Mouse (Mus musculus): ENCODE data around the gene Ippk. TPM values are rescaled to one million over a fixed set of nuclear protein-coding genes. Genes with fewer than 3 reads are reported as not detected.

The Ippk gene
- polyA plus RNA-seq, 1 experiment from 2014 or later: 16.3 TPM

DNA sequence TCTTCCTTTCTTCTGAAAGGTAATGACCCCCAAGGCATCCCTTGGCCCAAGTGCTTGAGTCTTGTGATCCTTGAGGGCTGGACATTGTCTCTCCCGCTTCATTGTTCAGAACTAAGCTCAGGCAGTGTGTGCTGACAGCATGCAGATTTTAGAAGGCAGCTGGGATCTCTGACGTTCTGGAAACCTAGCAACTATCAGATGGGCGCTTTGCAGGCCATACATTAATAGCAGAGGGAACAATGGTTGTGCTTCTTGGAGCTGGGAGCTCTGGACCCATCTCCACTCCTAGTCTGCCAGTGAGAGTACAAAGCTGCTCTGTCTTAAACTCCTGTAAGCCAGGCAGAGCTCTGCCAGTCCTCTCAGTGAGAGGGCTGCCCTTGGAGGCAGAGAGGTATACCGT, 15.1 kb downstream of the Ippk start:
- no peak for ATAC-seq (ENCODE audit: insufficient number of reproducible peaks, insufficient read depth, low FRiP score, low read depth)
- no peaks in the 10 kb centered on the region for H3K9me3 ChIP-seq (ENCODE audit: control insufficient read depth, low read depth, low read length)
- WGBS: 72% methylated on average over 4 of the region's 4 CpGs
- H3K36me3 ChIP-seq (ENCODE audit: control insufficient read depth, insufficient read depth, low read length): peaks cover 18% of the 10 kb centered on the region; the same call in 1 of the 2 replicates
- H3K4me3 ChIP-seq (ENCODE audit: low read depth, low read length): no peak overlapping the region
- no peaks in the 10 kb centered on the region for H3K4me1 ChIP-seq (ENCODE audit: control insufficient read depth, insufficient read depth, low read length)
- no peak overlapping the region for H3K9ac ChIP-seq (replicated peaks; ENCODE audit: low read depth, low read length)
- no peak overlapping the region for H3K27ac ChIP-seq (ENCODE audit: low read length)
- no peak overlapping the region for H3K4me2 ChIP-seq (replicated peaks; ENCODE audit: low read depth, low read length)
- no peaks in the 10 kb centered on the region for H3K27me3 ChIP-seq (ENCODE audit: control insufficient read depth, insufficient read depth, low read length)

GRCm38 (mm10) chr13:49444451-49444850, 23.4 kb downstream of the Ippk start:
- Histone ChIP-seq H3K4me1 (ENCODE audit: control insufficient read depth, insufficient read depth, low read length) (no peaks in the 10 kb centered on the region), H3K4me3 (ENCODE audit: low read depth, low read length) (no peak overlapping the region), H3K27ac (ENCODE audit: low read length) (no peak overlapping the region), H3K9me3 (ENCODE audit: control insufficient read depth, low read depth, low read length) (no peaks in the 10 kb centered on the region), H3K36me3 (ENCODE audit: control insufficient read depth, insufficient read depth, low read length) (peaks cover 20% of the 10 kb centered on the region), H3K27me3 (ENCODE audit: control insufficient read depth, insufficient read depth, low read length) (no peaks in the 10 kb centered on the region), H3K9ac (replicated peaks; ENCODE audit: low read depth, low read length) (no peak overlapping the region), H3K4me2 (replicated peaks; ENCODE audit: low read depth, low read length) (no peak overlapping the region)
- no peak for ATAC-seq (ENCODE audit: insufficient number of reproducible peaks, insufficient read depth, low FRiP score, low read depth)
- WGBS: 95% methylated on average over 6 of the region's 6 CpGs

GRCm38 (mm10) chr13:49449318-49449749, 28.3 kb downstream of the Ippk start:
- WGBS: 35% methylated on average over 5 of the region's 5 CpGs
- Histone ChIP-seq H3K4me1 (ENCODE audit: control insufficient read depth, insufficient read depth, low read length) (no peaks in the 10 kb centered on the region), H3K4me2 (replicated peaks; ENCODE audit: low read depth, low read length) (no peak overlapping the region), H3K9me3 (ENCODE audit: control insufficient read depth, low read depth, low read length) (no peaks in the 10 kb centered on the region), H3K9ac (replicated peaks; ENCODE audit: low read depth, low read length) (no peak overlapping the region), H3K36me3 (ENCODE audit: control insufficient read depth, insufficient read depth, low read length) (peaks cover 13% of the 10 kb centered on the region), H3K27ac (ENCODE audit: low read length) (peak overlapping the region; percentile 45; the same call in 1 of the 2 replicates), H3K4me3 (ENCODE audit: low read depth, low read length) (no peak overlapping the region), H3K27me3 (ENCODE audit: control insufficient read depth, insufficient read depth, low read length) (no peaks in the 10 kb centered on the region)
- ATAC-seq (ENCODE audit: insufficient number of reproducible peaks, insufficient read depth, low FRiP score, low read depth): peak; percentile 81; the same call in 1 of the 2 replicates

GRCm38 (mm10) chr13:49460276-49460675, 39.2 kb downstream of the Ippk start:
- no peak overlapping the region for H3K4me3 ChIP-seq (ENCODE audit: low read depth, low read length)
- H3K9me3 ChIP-seq (ENCODE audit: control insufficient read depth, low read depth, low read length): no peaks in the 10 kb centered on the region
- peak overlapping the region; percentile 29; the same call in 1 of the 2 replicates for H3K27ac ChIP-seq (ENCODE audit: low read length)
- no peaks in the 10 kb centered on the region for H3K4me1 ChIP-seq (ENCODE audit: control insufficient read depth, insufficient read depth, low read length)
- ATAC-seq (ENCODE audit: insufficient number of reproducible peaks, insufficient read depth, low FRiP score, low read depth): no peak
- no peak overlapping the region for H3K4me2 ChIP-seq (replicated peaks; ENCODE audit: low read depth, low read length)
- H3K9ac ChIP-seq (replicated peaks; ENCODE audit: low read depth, low read length): no peak overlapping the region
- H3K36me3 ChIP-seq (ENCODE audit: control insufficient read depth, insufficient read depth, low read length): peaks cover 31% of the 10 kb centered on the region
- 92% methylated on average over 4 of the region's 4 CpGs for WGBS
- no peaks in the 10 kb centered on the region for H3K27me3 ChIP-seq (ENCODE audit: control insufficient read depth, insufficient read depth, low read length)

GRCm38 (mm10) chr13:49460692-49461414, 39.8 kb downstream of the Ippk start:
- no peaks in the 10 kb centered on the region for H3K9me3 ChIP-seq (ENCODE audit: control insufficient read depth, low read depth, low read length)
- no peaks in the 10 kb centered on the region for H3K4me1 ChIP-seq (ENCODE audit: control insufficient read depth, insufficient read depth, low read length)
- ATAC-seq (ENCODE audit: insufficient number of reproducible peaks, insufficient read depth, low FRiP score, low read depth): no peak
- peaks cover 33% of the 10 kb centered on the region for H3K36me3 ChIP-seq (ENCODE audit: control insufficient read depth, insufficient read depth, low read length)
- H3K9ac ChIP-seq (replicated peaks; ENCODE audit: low read depth, low read length): no peak overlapping the region
- no peak overlapping the region for H3K4me3 ChIP-seq (ENCODE audit: low read depth, low read length)
- no peaks in the 10 kb centered on the region for H3K27me3 ChIP-seq (ENCODE audit: control insufficient read depth, insufficient read depth, low read length)
- H3K4me2 ChIP-seq (replicated peaks; ENCODE audit: low read depth, low read length): no peak overlapping the region
- H3K27ac ChIP-seq (ENCODE audit: low read length): peak overlapping the region; percentile 44; the same call in 1 of the 2 replicates
- 58% methylated on average over 5 of the region's 5 CpGs for WGBS

DNA sequence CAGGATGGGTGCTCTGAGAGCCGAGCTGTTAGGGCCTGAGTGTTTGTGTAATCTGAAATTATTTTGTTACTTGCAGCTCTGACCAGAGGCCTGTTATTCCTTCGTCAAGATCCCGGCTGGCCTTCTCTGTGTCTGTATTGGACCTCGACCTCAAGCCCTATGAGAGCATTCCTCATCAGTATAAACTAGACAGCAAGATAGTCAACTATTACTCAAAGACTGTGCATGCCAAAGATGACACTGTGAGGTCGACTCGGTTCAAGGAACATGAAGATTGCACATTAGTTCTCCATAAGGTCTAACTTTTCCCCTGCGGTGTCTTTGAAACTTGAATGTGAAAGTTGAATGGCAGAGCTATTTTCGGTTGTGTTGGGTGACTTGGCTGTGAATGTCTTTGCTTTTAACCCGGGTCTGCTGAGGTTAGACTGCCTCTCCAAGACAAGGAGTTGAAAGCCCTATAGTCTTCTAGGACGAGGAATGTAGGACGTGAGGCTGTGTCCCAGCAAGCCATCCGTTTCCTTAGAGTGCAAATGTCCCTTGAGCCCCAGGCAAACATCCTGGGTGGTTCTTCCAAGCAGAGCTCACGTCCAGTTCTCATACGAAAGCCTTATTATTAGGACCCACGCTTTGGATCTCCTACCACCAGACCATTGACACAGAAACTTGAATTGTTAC, 40.5 kb downstream of the Ippk start:
- Histone ChIP-seq H3K9ac (replicated peaks; ENCODE audit: low read depth, low read length) (no peak overlapping the region), H3K4me3 (ENCODE audit: low read depth, low read length) (no peak overlapping the region), H3K27me3 (ENCODE audit: control insufficient read depth, insufficient read depth, low read length) (no peaks in the 10 kb centered on the region), H3K4me1 (ENCODE audit: control insufficient read depth, insufficient read depth, low read length) (no peaks in the 10 kb centered on the region), H3K27ac (ENCODE audit: low read length) (peak overlapping the region; percentile 44; the same call in 1 of the 2 replicates), H3K4me2 (replicated peaks; ENCODE audit: low read depth, low read length) (no peak overlapping the region), H3K36me3 (ENCODE audit: control insufficient read depth, insufficient read depth, low read length) (peaks cover 33% of the 10 kb centered on the region), H3K9me3 (ENCODE audit: control insufficient read depth, low read depth, low read length) (no peaks in the 10 kb centered on the region)
- no peak for ATAC-seq (ENCODE audit: insufficient number of reproducible peaks, insufficient read depth, low FRiP score, low read depth)
- WGBS: 89% methylated on average over 15 of the region's 15 CpGs

- WGBS: 95% methylated on average over 2 of the region's 2 CpGs
- H3K9me3 ChIP-seq (ENCODE audit: control insufficient read depth, low read depth, low read length): no peaks in the 10 kb centered on the region
- H3K27me3 ChIP-seq (ENCODE audit: control insufficient read depth, insufficient read depth, low read length): no peaks in the 10 kb centered on the region
- no peak overlapping the region for H3K9ac ChIP-seq (replicated peaks; ENCODE audit: low read depth, low read length)
- no peak overlapping the region for H3K4me2 ChIP-seq (replicated peaks; ENCODE audit: low read depth, low read length)
- no peak overlapping the region for H3K27ac ChIP-seq (ENCODE audit: low read length)
- no peak for ATAC-seq (ENCODE audit: insufficient number of reproducible peaks, insufficient read depth, low FRiP score, low read depth)
- no peak overlapping the region for H3K4me3 ChIP-seq (ENCODE audit: low read depth, low read length)
- H3K36me3 ChIP-seq (ENCODE audit: control insufficient read depth, insufficient read depth, low read length): peaks cover 33% of the 10 kb centered on the region
- no peaks in the 10 kb centered on the region for H3K4me1 ChIP-seq (ENCODE audit: control insufficient read depth, insufficient read depth, low read length)
These were observed 41.9 kb downstream of the Ippk start for GRCm38 (mm10) chr13:49462921-49463320.

GRCm38 (mm10) chr13:49465875-49466274, 44.8 kb downstream of the Ippk start:
- WGBS: 96% methylated on average over 4 of the region's 4 CpGs
- H3K27ac ChIP-seq (ENCODE audit: low read length): no peak overlapping the region
- H3K9me3 ChIP-seq (ENCODE audit: control insufficient read depth, low read depth, low read length): no peaks in the 10 kb centered on the region

More at GRCm38 (mm10) chr13:49465875-49466274, 44.8 kb downstream of the Ippk start:
- H3K36me3 ChIP-seq (ENCODE audit: control insufficient read depth, insufficient read depth, low read length): peaks cover 23% of the 10 kb centered on the region
- H3K27me3 ChIP-seq (ENCODE audit: control insufficient read depth, insufficient read depth, low read length): no peaks in the 10 kb centered on the region
- no peak overlapping the region for H3K4me2 ChIP-seq (replicated peaks; ENCODE audit: low read depth, low read length)
- H3K9ac ChIP-seq (replicated peaks; ENCODE audit: low read depth, low read length): no peak overlapping the region
- no peak overlapping the region for H3K4me3 ChIP-seq (ENCODE audit: low read depth, low read length)
- H3K4me1 ChIP-seq (ENCODE audit: control insufficient read depth, insufficient read depth, low read length): no peaks in the 10 kb centered on the region
- ATAC-seq (ENCODE audit: insufficient number of reproducible peaks, insufficient read depth, low FRiP score, low read depth): no peak

Measured in stomach, embryonic 14.5 days (tissue).